Mouse (Mus musculus) MEL-GATA-1-ER (cell line): ENCODE measurements at regions not wholly inside any gene's neighbourhood (a gene's known extent, or its start where the extent isn't known, plus 50 kb on each side); places are given as distances from the start of the nearest gene placed in this dataset.
"Not testable (repeated sequence)": the region's sequence is repeated elsewhere in the genome, so short reads cannot be mapped to it uniquely, and the experiment has no call there.

Experiments used
- DNase-seq: peaks from one replicate; pipeline ENCODE4 v3.0.0-alpha.2; 2012; ENCODE audit warnings: low read depth; ENCODE audit errors: extremely low read depth

- DNase-seq: no peak
These were observed 372.2 kb upstream of the Id2 start for GRCm38 (mm10) chr12:25469181-25469580.

GRCm38 (mm10) chr12:25467789-25468188, 370.8 kb upstream of the Id2 start:
- no peak for DNase-seq

- not testable (repeated sequence) for DNase-seq
These were observed 365.8 kb upstream of the Id2 start for GRCm38 (mm10) chr12:25462690-25463089.

GRCm38 (mm10) chr12:25455281-25455989, 358.5 kb upstream of the Id2 start:
- no peak for DNase-seq

GRCm38 (mm10) chr12:25453356-25453755, 356.4 kb upstream of the Id2 start:
- DNase-seq: no peak

GRCm38 (mm10) chr12:25451156-25451555, 354.2 kb upstream of the Id2 start:
- DNase-seq: no peak

- no peak for DNase-seq
These were observed 347.4 kb upstream of the Id2 start for GRCm38 (mm10) chr12:25444355-25444754.

GRCm38 (mm10) chr12:25439029-25439551, 342.1 kb upstream of the Id2 start:
- no peak for DNase-seq

GRCm38 (mm10) chr12:25438217-25439028, 341.5 kb upstream of the Id2 start:
- DNase-seq: no peak

- no peak for DNase-seq
These were observed 340.6 kb upstream of the Id2 start for GRCm38 (mm10) chr12:25437556-25437955.

- no peak for DNase-seq
These were observed 339.4 kb upstream of the Id2 start for GRCm38 (mm10) chr12:25436220-25436911.

- no peak for DNase-seq
These were observed 335.9 kb upstream of the Id2 start for GRCm38 (mm10) chr12:25432796-25433195.

- DNase-seq: no peak
These were observed 334.0 kb upstream of the Id2 start for GRCm38 (mm10) chr12:25430911-25431310.

- no peak for DNase-seq
These were observed 331.1 kb upstream of the Id2 start for GRCm38 (mm10) chr12:25427911-25428642.

GRCm38 (mm10) chr12:25417336-25417735, 320.4 kb upstream of the Id2 start:
- no peak for DNase-seq

GRCm38 (mm10) chr12:25416571-25416970, 319.6 kb upstream of the Id2 start:
- DNase-seq: no peak

GRCm38 (mm10) chr12:25415641-25416040, 318.7 kb upstream of the Id2 start:
- no peak for DNase-seq

- DNase-seq: no peak
These were observed 318.3 kb upstream of the Id2 start for GRCm38 (mm10) chr12:25415232-25415631.

GRCm38 (mm10) chr12:25407301-25407700, 310.4 kb upstream of the Id2 start:
- DNase-seq: no peak

GRCm38 (mm10) chr12:25400326-25400725, 303.4 kb upstream of the Id2 start:
- no peak for DNase-seq

- no peak for DNase-seq
These were observed 301.8 kb upstream of the Id2 start for GRCm38 (mm10) chr12:25398726-25399125.
